Mouse (Mus musculus) midbrain, embryonic 14.5 days (tissue): ENCODE measurements at regions not wholly inside any gene's neighbourhood (a gene's known extent, or its start where the extent isn't known, plus 50 kb on each side); places are given as distances from the start of the nearest gene placed in this dataset.
"Not testable (repeated sequence)": the region's sequence is repeated elsewhere in the genome, so short reads cannot be mapped to it uniquely, and the experiment has no call there.

Experiments
- ATAC-seq: fragments of 200-750 bp; cut with Nextera tagmentation; 2 replicates; pipeline ENCODE4 v1.8.0; 2017; ENCODE audit warnings: moderate number of reproducible peaks, moderate library complexity; ENCODE audit not compliant: low FRiP score, low TSS enrichment
- DNase-seq: peaks from one replicate; pipeline ENCODE4 v3.0.0-alpha.2; 2015
- H3K27ac ChIP-seq: fragments of 300-500 bp; sonication (generic); replicated peaks from 2 replicates; pipeline ENCODE4 v1.5.1; 2014; ENCODE audit warnings: mild to moderate bottlenecking, low read depth, low read length, moderate library complexity
- H3K27me3 ChIP-seq: fragments of 300-500 bp; sonication (generic); 2 replicates; pipeline ENCODE4 v1.6.1; 2014; ENCODE audit warnings: low read length, control low read depth, mixed read lengths; ENCODE audit not compliant: control insufficient read depth, insufficient read depth
- H3K36me3 ChIP-seq: fragments of 300-500 bp; sonication (generic); 2 replicates; pipeline ENCODE4 v1.6.1; 2014; ENCODE audit warnings: low read length, control low read depth; ENCODE audit not compliant: control insufficient read depth, insufficient read depth
- H3K4me1 ChIP-seq: fragments of 300-500 bp; sonication (generic); 2 replicates; pipeline ENCODE4 v1.6.1; 2014; ENCODE audit warnings: mild to moderate bottlenecking, antibody characterized with exemption, low read length, control low read depth; ENCODE audit not compliant: control insufficient read depth, insufficient read depth
- H3K4me2 ChIP-seq: fragments of 300-500 bp; sonication (generic); 2 replicates; pipeline ENCODE4 v1.6.1; 2014; ENCODE audit warnings: mild to moderate bottlenecking, low read length, moderate library complexity
- H3K4me3 ChIP-seq: fragments of 300-500 bp; sonication (generic); replicated peaks from 2 replicates; pipeline ENCODE4 v1.5.1; 2014; ENCODE audit warnings: low read depth, low read length
- H3K9ac ChIP-seq: fragments of 300-500 bp; sonication (generic); replicated peaks from 2 replicates; pipeline ENCODE4 v1.6.1; 2014; ENCODE audit warnings: mild to moderate bottlenecking, low read length, moderate library complexity
- H3K9me3 ChIP-seq: fragments of 300-500 bp; sonication (generic); 2 replicates; pipeline ENCODE4 v1.6.1; 2016; ENCODE audit warnings: low read length, control low read depth, mixed read lengths; ENCODE audit not compliant: control insufficient read depth
- WGBS: fragments of 180-500 bp; shearing (Covaris S2); extraction: QIAGEN DNeasy Blood & Tissue Kit; methylation state at CpG from one replicate; pipeline ENCODE4 v1.1.7; 2014; 5-methylcytosine and 5-hydroxymethylcytosine counted together

- H3K4me3 ChIP-seq: no peak overlapping the region
- H3K9me3 ChIP-seq: no peaks in the 10 kb centered on the region
- no peaks in the 10 kb centered on the region for H3K27me3 ChIP-seq
- ATAC-seq: no peak
- H3K9ac ChIP-seq: no peak overlapping the region
- no peaks in the 10 kb centered on the region for H3K4me1 ChIP-seq
- H3K4me2 ChIP-seq: no peak overlapping the region
- no peak for DNase-seq
- no peak overlapping the region for H3K27ac ChIP-seq
- no peaks in the 10 kb centered on the region for H3K36me3 ChIP-seq
- WGBS: 62% methylated on average over 4 of the region's 4 CpGs
These were observed 70.9 kb downstream of the 4930596D02Rik start for GRCm38 (mm10) chr14:35740845-35741244.

DNA sequence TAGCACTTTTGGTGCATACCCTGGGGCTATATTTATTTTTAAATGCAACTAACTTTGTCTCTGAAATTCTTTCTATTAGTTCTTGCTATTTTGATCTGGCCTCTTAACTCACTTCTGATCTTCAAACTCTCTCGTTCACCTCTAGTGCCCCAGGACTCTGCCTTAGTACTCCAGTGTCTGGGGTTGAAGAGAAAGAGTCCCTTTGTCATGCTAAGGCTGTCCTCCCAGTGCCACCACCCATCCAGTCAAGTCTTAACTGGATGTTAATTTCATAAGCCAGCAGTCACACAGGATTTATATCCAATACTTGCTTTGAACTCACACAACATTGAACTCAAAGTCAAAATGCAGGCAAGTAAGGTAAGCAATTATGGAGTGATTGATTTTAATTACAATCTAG, 81.1 kb downstream of the 4930596D02Rik start:
- no peak overlapping the region for H3K9ac ChIP-seq
- 32% methylated on average over 1 of the region's 1 CpGs for WGBS
- no peak overlapping the region for H3K27ac ChIP-seq
- no peak overlapping the region for H3K4me2 ChIP-seq
- H3K27me3 ChIP-seq: no peaks in the 10 kb centered on the region
- H3K4me1 ChIP-seq: no peaks in the 10 kb centered on the region
- no peaks in the 10 kb centered on the region for H3K36me3 ChIP-seq
- DNase-seq: no peak
- ATAC-seq: no peak
- no peaks in the 10 kb centered on the region for H3K9me3 ChIP-seq
- H3K4me3 ChIP-seq: no peak overlapping the region

GRCm38 (mm10) chr14:35685211-35685610, 126.6 kb downstream of the 4930596D02Rik start:
- DNase-seq (no peak), ATAC-seq (no peak)
- Histone ChIP-seq H3K36me3 (no peaks in the 10 kb centered on the region), H3K9ac (no peak overlapping the region), H3K4me3 (no peak overlapping the region), H3K4me1 (no peaks in the 10 kb centered on the region), H3K27ac (no peak overlapping the region), H3K27me3 (no peaks in the 10 kb centered on the region), H3K4me2 (no peak overlapping the region), H3K9me3 (no peaks in the 10 kb centered on the region)
- 89% methylated on average over 2 of the region's 2 CpGs for WGBS

GRCm38 (mm10) chr14:35673090-35673489, 138.7 kb downstream of the 4930596D02Rik start:
- ATAC-seq (no peak; the same call in 1 of the 2 replicates), DNase-seq (peak; percentile 14)
- H3K27ac ChIP-seq: no peak overlapping the region; the same call in 1 of the 2 replicates
- H3K4me3 ChIP-seq: no peak overlapping the region
- no peaks in the 10 kb centered on the region for H3K36me3 ChIP-seq
- no peaks in the 10 kb centered on the region for H3K9me3 ChIP-seq
- no peaks in the 10 kb centered on the region for H3K4me1 ChIP-seq
- H3K27me3 ChIP-seq: no peaks in the 10 kb centered on the region
- H3K4me2 ChIP-seq: no peak overlapping the region
- H3K9ac ChIP-seq: no peak overlapping the region
- 55% methylated on average over 4 of the region's 4 CpGs for WGBS

- 82% methylated on average over 3 of the region's 3 CpGs for WGBS
- no peak for ATAC-seq
- no peaks in the 10 kb centered on the region for H3K27me3 ChIP-seq
These were observed 161.4 kb downstream of the 4930596D02Rik start for GRCm38 (mm10) chr14:35650381-35650780.

GRCm38 (mm10) chr14:35649658-35650057, 162.1 kb downstream of the 4930596D02Rik start:
- not testable (repeated sequence) for H3K27ac ChIP-seq, ATAC-seq, H3K4me1 ChIP-seq, H3K36me3 ChIP-seq, H3K9me3 ChIP-seq, H3K4me3 ChIP-seq, DNase-seq, H3K9ac ChIP-seq, H3K4me2 ChIP-seq, H3K27me3 ChIP-seq
- WGBS: 84% methylated on average over 1 of the region's 1 CpGs

More at GRCm38 (mm10) chr14:35650381-35650780, 161.4 kb downstream of the 4930596D02Rik start:
- H3K9ac ChIP-seq: no peak overlapping the region
- no peak for DNase-seq
- H3K4me3 ChIP-seq: no peak overlapping the region
- H3K4me2 ChIP-seq: no peak overlapping the region
- no peaks in the 10 kb centered on the region for H3K9me3 ChIP-seq
- no peaks in the 10 kb centered on the region for H3K36me3 ChIP-seq
- no peak overlapping the region for H3K27ac ChIP-seq
- H3K4me1 ChIP-seq: no peaks in the 10 kb centered on the region
